Mouse (Mus musculus): ENCODE measurements around the gene Col5a3.

Gene Col5a3

DNA sequence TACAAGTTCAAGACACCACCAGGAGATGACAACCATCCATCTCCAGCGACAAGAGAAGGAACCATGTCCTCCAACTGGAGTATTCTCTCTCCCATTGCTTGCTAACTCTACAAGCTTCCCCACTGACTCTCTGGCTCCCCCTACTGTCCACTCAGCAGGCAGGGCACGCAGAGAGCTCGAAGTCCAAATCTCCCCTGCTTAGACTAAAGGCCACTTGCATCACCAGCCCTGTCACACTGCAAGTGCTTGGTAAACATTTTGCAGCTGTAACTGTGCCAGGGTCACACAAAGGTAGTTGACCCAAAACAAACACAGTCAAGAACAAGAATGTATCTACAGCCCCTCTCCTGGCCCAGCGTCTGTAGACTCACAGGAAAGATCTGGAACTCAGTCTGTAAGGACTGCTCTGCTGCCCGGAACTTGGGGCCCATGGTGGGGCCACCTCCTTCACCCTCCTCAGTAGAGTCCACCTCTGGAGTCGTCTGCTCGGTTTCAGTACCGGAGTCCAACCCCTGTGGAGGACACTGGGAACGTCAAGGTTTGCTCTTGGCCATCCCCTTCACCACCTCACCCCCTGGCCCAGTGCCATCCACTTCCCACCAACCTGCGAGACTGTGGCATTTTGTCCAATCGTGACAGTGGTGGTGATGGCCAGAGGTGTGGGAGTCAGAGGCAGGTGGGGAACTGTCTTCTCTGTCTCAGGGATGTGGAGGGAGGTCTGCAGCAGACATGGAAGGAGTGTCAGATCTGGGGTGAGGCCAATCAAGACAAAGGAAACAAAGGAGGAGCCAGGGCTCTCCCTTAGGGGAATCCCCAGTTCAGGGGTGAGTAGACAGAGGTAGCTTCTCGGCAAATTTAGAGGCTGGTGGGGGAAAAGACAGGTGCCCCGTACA, 10.4 kb downstream of the Col5a3 start:
- peak; percentile 46 for DNase-seq

- DNase-seq: no peak
These were observed 20.6 kb downstream of the Col5a3 start for GRCm38 (mm10) chr9:20794108-20794806.

GRCm38 (mm10) chr9:20790345-20790744, 24.5 kb downstream of the Col5a3 start:
- DNase-seq: no peak

DNA sequence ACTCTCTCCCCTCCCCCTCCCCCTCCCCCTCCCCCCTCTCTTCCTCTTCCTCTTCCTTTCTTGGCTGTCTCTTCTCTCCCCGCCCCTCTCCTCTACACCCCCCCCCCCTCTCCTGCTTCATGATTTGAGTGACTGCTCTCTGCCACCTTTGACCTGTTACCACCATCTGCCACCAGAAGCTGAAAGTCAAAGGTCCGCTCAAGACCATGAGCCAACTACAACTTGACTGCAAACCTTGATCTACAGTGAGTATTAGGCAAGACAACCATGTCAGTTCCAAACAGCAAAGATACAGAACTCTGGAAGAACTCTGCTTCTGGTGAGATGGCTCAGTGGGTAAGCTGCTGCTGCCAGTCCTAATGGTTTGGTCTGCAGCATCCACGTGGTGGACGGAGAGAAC, 25.2 kb downstream of the Col5a3 start:
- no peak for DNase-seq

DNA sequence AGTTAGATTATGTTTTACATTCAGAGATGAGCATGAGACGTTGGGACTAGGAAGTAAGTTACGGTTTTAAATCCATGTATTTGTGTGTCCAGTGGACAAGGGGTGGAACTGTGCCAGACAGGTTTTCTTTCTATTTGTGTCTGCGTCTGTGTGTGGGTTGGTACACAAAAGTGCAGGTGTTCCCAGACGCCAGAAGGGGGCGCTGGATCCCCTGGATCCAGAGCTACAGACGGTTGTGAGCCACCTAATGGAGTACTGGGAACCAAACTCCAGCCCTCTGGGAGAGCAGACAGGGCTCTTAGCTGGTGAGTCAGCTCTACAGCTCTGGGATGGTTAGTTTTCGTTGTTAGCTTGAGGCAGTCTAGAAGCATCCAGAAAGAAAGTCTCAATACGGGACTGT, 26.9 kb downstream of the Col5a3 start:
- no peak for DNase-seq

DNA sequence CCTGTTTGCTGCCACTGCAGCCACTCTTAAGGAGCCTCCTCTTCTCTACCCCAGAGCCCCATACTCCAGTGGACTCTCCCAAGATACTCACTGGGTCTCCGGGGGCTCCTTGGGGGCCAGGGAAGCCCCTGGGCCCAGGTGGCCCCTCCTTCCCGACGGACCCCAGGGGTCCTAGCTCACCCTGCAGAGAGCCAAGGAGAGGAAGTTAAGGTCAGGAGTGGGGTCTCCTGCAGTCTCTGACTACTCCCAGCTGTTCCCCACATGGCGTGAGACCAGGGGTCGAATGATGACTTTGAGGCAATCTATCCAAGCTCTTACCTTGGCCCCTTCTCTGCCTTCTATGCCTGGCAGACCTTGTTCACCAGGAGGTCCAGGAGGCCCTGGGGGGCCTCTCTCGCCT, 29.8 kb downstream of the Col5a3 start:
- DNase-seq: no peak

DNA sequence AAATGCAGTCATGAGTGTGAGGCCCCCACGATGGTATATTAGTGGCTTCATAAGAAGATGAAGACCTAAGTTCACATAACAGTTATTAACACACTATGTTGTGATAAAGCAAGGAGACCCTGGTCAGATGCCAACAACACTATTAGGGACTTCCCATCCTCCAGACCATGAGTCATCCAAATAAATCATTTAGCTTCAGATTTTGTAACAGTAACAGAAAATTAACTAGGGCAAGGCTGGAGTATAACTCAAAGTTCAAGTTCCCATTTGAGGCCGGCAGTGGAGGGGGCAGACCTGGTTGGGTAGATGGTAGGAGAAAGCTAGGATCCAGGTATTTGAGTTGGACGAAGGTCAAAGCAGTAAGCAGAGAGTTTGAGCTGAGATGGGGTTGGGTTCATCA, 33.6 kb downstream of the Col5a3 start:
- DNase-seq: no peak

DNA sequence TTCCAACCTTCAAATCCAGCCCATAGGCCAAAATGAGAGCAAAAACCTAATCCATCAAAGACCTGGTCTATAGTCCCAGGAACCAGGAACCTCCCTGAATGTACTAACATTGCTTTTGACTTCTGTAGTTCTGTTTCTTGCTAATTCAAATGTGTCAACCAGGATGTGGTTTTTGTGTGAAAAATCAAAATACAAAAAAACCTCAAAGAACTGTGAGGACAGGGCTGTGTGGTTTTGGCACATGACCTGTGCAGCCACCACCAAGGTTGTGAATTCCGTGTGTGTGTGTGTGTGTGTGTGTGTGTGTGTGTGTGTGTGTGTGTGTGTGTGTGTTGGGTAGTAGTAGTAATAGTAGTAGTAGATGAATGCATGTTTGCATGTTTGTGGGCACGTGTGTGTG, 49.6 kb downstream of the Col5a3 start:
- no peak for DNase-seq

- no peak for DNase-seq
These were observed 51.8 kb downstream of the Col5a3 start for GRCm38 (mm10) chr9:20763099-20763498.

- no peak for DNase-seq
These were observed 52.5 kb downstream of the Col5a3 start for GRCm38 (mm10) chr9:20762197-20762961.

GRCm38 (mm10) chr9:20761388-20761787, 53.5 kb downstream of the Col5a3 start:
- no peak for DNase-seq

DNA sequence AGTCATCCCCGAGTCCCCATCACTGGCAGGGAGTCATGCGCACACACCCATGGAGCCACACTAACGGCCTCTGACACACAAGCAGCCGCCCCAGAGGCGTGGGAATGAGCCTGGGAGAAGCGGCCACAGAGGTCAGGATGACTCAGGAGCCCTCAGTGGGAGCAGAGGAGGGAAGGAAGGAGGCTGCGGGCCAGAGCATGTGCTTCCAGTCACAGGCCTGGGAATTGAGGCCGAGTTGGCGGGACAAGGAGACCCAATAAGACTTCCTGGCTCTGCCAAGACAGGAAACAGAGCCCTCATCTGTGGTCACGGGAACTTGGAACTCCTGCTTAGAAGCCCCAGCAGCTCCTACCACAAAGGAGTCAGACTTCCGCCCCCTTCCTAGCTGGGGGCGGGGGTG, 54.1 kb downstream of the Col5a3 start:
- DNase-seq: no peak

DNA sequence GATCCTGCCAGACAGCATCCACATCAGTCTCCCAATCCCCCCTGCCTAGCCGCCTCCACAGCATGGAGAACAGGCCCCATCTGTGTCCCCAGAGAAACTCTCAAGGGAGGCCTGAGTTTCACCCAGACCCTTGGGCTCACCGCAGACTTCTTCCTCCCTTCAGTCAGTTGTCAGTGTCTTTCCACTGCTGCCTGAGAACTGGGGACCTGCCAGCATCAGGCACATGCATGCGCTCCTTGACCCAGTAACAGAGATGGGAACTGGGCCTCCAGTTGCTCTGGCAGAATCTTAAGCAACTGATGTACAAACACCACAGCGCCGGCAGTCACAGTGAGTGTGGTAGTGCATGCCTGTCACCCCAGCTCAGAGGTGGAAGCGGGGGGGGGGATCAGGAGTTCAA, 56.0 kb downstream of the Col5a3 start:
- no peak for DNase-seq

DNA sequence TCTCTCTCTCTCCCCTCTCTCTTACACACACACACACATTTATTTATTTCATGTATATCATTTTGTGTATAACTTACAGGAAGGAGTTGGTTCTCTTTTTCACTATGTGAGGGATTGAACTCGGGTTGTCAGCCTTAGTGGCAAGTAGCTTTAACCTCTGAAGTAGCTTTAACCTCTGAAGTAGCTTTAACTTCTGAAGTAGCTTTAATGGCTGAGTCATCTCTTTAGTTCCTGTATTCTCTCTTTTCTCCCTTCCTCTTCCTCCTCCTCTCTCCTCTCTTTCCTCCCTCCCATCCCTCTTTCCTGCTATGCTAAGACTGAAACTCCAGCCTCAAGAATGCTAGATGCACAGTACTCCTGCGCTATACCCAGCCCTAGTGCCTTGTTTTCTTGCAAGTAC, 56.6 kb downstream of the Col5a3 start:
- DNase-seq: no peak

DNA sequence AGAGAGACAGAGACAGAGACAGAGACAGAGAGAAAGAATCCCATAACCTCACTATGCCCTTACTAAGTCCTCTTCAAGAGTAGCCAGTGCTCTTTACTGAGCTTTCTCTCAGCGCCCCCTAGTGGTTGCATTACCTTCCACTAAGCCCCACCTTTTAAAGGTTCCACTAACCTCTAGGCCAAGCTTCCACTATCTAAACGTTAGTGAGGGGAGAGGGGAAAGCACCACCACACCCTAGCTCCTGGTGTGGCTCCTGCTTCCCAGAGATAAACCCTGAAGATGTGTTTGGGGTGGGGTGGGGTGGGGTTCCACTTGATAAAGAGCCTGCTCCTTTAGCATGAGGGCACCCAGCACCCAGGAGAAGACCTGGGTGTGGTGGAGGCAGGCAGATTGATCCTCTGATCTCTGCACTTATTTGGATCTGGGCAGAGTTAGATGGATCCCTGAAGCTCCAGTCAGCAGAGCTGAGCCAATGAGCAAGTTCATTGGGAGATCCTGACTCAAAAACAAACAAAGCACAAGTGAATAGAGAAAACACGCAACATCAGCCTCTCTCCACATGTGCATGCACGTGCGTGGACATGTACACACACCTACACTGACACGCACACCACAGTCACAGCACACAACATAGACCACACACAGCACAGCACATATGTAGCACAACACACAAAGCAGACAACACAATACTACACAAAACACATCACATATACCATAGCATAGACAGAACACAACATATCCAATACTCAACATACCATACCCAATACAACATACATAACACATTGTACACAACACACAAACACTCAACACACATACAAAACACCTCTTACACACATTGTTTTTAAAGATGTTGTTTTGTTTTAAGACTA, 57.5 kb downstream of the Col5a3 start:
- peak; percentile 56 for DNase-seq

DNA sequence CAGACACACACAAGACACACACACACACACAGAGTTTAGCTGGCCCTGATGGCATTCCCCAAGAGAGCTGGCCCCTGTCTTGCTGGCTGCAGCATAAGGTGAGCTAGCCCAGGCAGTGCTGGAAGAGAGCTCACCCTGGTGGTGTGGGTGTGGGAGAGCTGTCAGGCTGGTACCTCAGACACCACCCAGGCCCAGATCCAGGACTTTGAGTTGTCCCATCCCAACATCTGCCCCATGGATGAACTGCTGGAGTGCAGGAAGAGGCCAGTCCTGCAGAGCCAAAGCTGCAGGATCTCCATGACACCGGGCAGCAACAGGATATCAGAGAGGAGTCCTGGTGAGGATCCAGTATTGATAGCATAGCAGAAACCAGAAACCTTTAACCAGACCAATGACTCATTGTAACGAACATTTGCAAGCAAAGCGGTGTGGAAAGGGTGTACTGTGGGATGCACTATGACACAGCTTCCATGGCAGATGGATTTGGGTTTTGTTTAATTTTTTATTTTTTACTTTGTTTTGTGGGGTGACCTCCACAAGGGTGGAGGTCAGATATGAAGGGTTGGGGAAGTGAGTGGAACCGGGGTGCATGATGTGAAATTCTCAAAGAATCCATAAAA, 58.7 kb downstream of the Col5a3 start:
- DNase-seq: no peak

- DNase-seq: no peak
These were observed 60.5 kb downstream of the Col5a3 start for GRCm38 (mm10) chr9:20754335-20754734.

DNA sequence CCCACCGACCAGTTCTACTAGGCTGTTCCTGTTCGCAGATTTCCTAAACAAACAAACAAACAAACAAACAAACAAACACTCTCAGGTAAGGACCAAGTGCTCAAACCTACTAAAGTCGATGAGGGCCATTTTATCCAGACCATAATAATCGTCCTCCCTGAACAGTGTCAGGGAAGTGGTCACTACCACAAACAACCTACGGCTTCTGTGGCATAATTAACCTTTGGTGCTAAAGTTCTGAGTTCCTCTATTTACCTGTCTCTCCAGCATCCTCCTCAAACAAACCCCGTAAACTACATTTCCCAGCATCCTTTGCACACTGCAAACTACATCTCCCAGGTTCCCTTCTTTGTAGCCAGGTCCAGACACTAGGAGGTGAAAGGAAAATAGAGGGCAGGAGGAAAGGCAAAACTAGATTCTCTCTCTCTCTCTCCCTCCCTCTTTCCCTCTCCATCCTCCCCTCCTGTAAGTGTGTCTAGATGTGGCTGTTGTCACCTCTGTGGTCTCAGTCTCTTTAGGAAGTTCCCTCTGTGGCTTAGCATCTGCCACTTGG, 63.3 kb downstream of the Col5a3 start:
- no peak for DNase-seq

DNA sequence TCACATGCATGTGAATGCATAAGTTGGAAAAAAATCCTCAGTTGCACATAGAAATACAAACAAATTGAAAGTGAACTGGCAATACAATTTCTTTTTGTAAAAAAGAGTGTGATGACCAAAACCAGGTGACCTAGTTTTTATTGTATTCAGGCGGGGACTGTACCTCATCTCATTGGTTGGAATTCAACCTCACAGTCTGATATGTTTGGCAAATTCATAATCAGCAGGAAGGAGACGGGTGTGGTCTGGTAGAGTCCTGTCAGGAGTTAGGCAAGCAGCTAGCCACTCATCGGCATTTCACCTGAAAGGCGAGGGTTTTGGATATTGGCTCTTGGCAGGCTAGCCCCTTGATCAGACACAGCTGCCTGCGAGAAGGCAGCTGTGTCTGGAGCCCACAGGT, 65.7 kb downstream of the Col5a3 start:
- no peak for DNase-seq

DNA sequence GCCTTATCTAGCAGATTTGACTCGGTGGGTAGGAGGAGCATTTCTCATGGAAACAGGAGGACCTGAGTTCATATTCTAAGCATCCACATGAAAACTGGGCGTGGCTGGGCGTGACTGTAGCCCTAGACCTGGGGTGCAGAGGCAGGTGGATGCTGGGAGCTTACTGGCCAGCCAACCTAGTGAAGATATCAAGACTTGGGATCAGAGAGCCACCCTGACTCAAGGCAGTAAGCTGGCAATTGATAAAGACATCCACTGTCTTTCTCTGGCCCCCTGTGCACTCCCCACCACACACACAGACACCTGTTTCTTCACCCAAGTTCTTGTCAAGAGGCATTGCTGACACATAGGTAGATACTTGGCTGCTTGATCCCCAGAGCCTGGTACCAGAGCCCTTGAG, 66.3 kb downstream of the Col5a3 start:
- DNase-seq: no peak

GRCm38 (mm10) chr9:20747682-20748081, 67.2 kb downstream of the Col5a3 start:
- DNase-seq: no peak

Data from thymus, postnatal 25 days (tissue).